Mouse (Mus musculus): ENCODE measurements around the gene Nipbl.

- TF ChIP-seq CTCF (conservative IDR thresholded peaks at IDR 0.05; ENCODE audit: low read length) (no peak), NANOG (IDR thresholded peaks at IDR 0.05; ENCODE audit: borderline replicate concordance, low read length) (no peak), POU5F1 (IDR thresholded peaks at IDR 0.05; ENCODE audit: borderline replicate concordance, low read length) (no peak)
These were observed 164.2 kb downstream of the Nipbl start for GRCm38 (mm10) chr15:8279929-8280610.
